Mouse (Mus musculus) C2C12 (cell line): ENCODE measurements around the gene Tprg. TPM values are rescaled to one million over a fixed set of nuclear protein-coding genes. Genes with fewer than 3 reads are reported as not detected.

Experiments
- H3K27me3 ChIP-seq: one replicate; pipeline ENCODE4 v1.6.1; 2011; ENCODE audit not compliant: control insufficient read depth, insufficient read depth, insufficient read length
- H3K36me3 ChIP-seq: one replicate; pipeline ENCODE4 v1.6.1; 2011; ENCODE audit not compliant: control insufficient read depth, insufficient read depth
- H3K4me3 ChIP-seq: one replicate; pipeline ENCODE4 v1.5.1; 2011; ENCODE audit warnings: mild to moderate bottlenecking, control low read depth; ENCODE audit not compliant: poor library complexity, insufficient read depth, severe bottlenecking
- H3K79me2 ChIP-seq: one replicate; pipeline ENCODE4 v1.6.1; 2011; ENCODE audit not compliant: control insufficient read depth, insufficient read depth
- H3K79me3 ChIP-seq: one replicate; pipeline ENCODE4 v1.6.1; 2011; ENCODE audit warnings: low read depth, control low read depth
- H3ac ChIP-seq: one replicate; pipeline ENCODE3; 2011; ENCODE audit warnings: low read depth; ENCODE audit not compliant: control insufficient read depth, insufficient read length
- CEBPB ChIP-seq: IDR thresholded peaks from one replicate; pipeline ENCODE4 v1.6.1; 2011; ENCODE audit warnings: low read depth, mild to moderate bottlenecking, control low read depth, moderate library complexity
- CTCF ChIP-seq: IDR thresholded peaks from one replicate; pipeline ENCODE4 v1.5.1; 2011; ENCODE audit not compliant: control insufficient read depth, insufficient read depth, insufficient read length
- FOSL1 ChIP-seq: IDR thresholded peaks from one replicate; pipeline ENCODE4 v1.8.0; 2011; ENCODE audit warnings: mild to moderate bottlenecking, low read length; ENCODE audit not compliant: poor library complexity, insufficient read depth, severe bottlenecking
- MAX ChIP-seq: IDR thresholded peaks from one replicate; pipeline ENCODE4 v1.6.1; 2011; ENCODE audit warnings: mild to moderate bottlenecking, control low read depth
- MYOD1 ChIP-seq: IDR thresholded peaks from one replicate; pipeline ENCODE4 v1.6.1; 2011; ENCODE audit warnings: low read depth; ENCODE audit not compliant: control insufficient read depth, insufficient read length
- MYOG ChIP-seq: IDR thresholded peaks from one replicate; pipeline ENCODE4 v1.6.1; 2011; ENCODE audit not compliant: control insufficient read depth, insufficient read length; ENCODE audit errors: extremely low read depth
- USF1 ChIP-seq: IDR thresholded peaks from one replicate; pipeline ENCODE4 v1.6.1; 2011; ENCODE audit warnings: low read depth, mild to moderate bottlenecking, control low read depth, moderate library complexity
- polyA plus RNA-seq: library from polyadenylated mRNA; unstranded; fragments of >200 nt; fragmentation: generic; extraction: Trizol; gene quantifications from one replicate; pipeline ENCODE4 v1.2.1, GENCODE M21; 2012; ENCODE audit warnings: missing spikeins

The Tprg gene
- polyA plus RNA-seq, 1 experiment: 0.04 TPM

DNA sequence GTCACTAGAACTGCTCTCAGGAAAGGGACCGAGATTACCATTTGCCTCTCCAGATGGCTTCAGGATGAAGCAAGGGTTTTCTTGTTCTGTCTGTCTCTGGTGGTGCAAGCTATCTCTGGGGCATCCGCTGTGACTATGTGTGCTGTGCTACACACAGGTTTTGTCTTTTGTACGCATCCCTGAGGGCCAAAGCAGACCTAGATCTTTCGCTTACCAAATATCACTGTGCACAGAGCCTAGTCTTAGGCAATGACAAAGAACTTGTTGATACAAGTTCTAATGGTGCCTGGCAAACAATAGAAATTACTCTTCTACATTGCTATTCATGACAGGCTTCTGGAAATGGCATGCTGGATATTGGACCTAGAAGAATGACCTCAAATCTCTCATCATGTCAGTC lies 16.0 kb downstream of the Tprg start:
- H3K79me3 ChIP-seq: no peaks in the 10 kb centered on the region
- H3ac ChIP-seq: no peak overlapping the region
- no peaks in the 10 kb centered on the region for H3K36me3 ChIP-seq
- TF ChIP-seq MYOG: no peak
- no peak for TF ChIP-seq MAX
- TF ChIP-seq CTCF: no peak
- no peak for TF ChIP-seq CEBPB
- no peak for TF ChIP-seq USF1
- TF ChIP-seq FOSL1: no peak
- no peak for TF ChIP-seq MYOD1
- H3K79me2 ChIP-seq: no peaks in the 10 kb centered on the region
- H3K27me3 ChIP-seq: no peaks in the 10 kb centered on the region
- no peak overlapping the region for H3K4me3 ChIP-seq

DNA sequence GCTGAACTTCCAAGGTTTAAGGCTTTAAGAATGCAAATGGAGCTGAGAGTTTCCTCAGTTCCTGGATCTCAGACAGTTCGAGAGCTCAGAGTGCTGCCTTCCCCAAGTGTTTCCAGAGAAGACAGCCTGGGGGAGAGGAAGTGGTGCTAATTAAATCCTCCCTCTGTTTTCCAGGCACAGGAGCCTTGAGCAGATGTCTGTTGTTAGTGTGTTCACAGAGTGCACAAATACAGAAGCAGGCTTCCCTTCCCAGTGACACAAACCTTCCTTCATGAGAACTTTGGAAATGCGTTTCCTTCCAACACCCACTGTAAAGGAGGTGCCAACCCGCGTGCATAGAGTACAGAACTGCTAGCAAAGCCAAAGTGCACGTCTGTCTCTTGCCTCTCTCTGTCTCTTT lies 27.4 kb downstream of the Tprg start:
- no peaks in the 10 kb centered on the region for H3K79me3 ChIP-seq
- H3ac ChIP-seq: no peak overlapping the region
- H3K79me2 ChIP-seq: no peaks in the 10 kb centered on the region
- no peaks in the 10 kb centered on the region for H3K36me3 ChIP-seq
- no peak for TF ChIP-seq USF1
- TF ChIP-seq CTCF: no peak
- no peak for TF ChIP-seq CEBPB
- no peak for TF ChIP-seq MYOD1
- TF ChIP-seq FOSL1: no peak
- TF ChIP-seq MAX: no peak
- H3K27me3 ChIP-seq: peaks cover 7% of the 10 kb centered on the region
- H3K4me3 ChIP-seq: no peak overlapping the region

- Histone ChIP-seq H3K36me3 (no peaks in the 10 kb centered on the region), H3K27me3 (no peaks in the 10 kb centered on the region)
Measured at GRCm38 (mm10) chr16:25315090-25315489, 28.5 kb downstream of the Tprg start.

DNA sequence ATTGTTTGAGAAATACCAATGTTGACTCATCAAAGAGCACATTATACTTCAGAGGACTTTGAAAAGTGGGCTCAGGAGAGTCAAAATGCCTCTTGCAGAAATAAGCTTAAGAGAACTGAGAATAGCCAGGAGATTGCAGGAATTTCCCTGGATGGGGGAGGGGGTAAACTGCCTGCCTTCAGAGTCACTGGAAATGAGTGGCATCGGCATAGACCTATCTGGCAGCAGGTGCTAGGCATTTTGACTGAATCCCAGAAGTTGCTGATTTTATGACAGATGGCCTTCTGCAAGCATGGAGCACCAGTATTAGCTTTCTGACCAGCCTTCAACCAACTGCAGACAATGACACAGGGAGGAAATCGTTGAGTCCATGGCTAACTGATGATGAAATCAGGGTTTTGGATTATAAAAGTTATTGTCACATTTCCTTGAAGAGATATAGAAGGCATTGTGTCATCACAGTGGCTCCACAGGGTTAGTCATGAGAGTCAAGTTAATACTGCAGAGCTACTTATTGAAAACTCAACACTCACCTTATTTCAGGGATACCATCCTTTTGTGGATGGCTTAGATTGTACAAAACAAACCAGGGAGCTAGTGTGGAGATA lies 39.1 kb downstream of the Tprg start:
- no peaks in the 10 kb centered on the region for H3K79me2 ChIP-seq
- TF ChIP-seq CEBPB (no peak), MYOD1 (no peak), MYOG (no peak), CTCF (no peak), FOSL1 (no peak), MAX (no peak), USF1 (no peak)
- no peak overlapping the region for H3K4me3 ChIP-seq
- no peaks in the 10 kb centered on the region for H3K27me3 ChIP-seq
- no peaks in the 10 kb centered on the region for H3K79me3 ChIP-seq
- H3K36me3 ChIP-seq: no peaks in the 10 kb centered on the region
- H3ac ChIP-seq: no peak overlapping the region

More at GRCm38 (mm10) chr16:25315090-25315489, 28.5 kb downstream of the Tprg start:
- TF ChIP-seq CEBPB (no peak), MYOD1 (no peak), FOSL1 (no peak), MAX (no peak), USF1 (no peak), CTCF (no peak)
- no peaks in the 10 kb centered on the region for H3K79me3 ChIP-seq
- no peak overlapping the region for H3K4me3 ChIP-seq
- H3ac ChIP-seq: no peak overlapping the region
- H3K79me2 ChIP-seq: no peaks in the 10 kb centered on the region

- no peak for TF ChIP-seq MAX
- no peak for TF ChIP-seq MYOD1
- Histone ChIP-seq H3K79me2 (no peaks in the 10 kb centered on the region), H3K27me3 (no peaks in the 10 kb centered on the region), H3K36me3 (no peaks in the 10 kb centered on the region), H3K79me3 (no peaks in the 10 kb centered on the region), H3K4me3 (no peak overlapping the region), H3ac (no peak overlapping the region)
Measured at GRCm38 (mm10) chr16:25333279-25334219, 46.9 kb downstream of the Tprg start.
